Mouse (Mus musculus) forebrain, embryonic 12.5 days (tissue): ENCODE measurements around the gene H2al1j. TPM values are rescaled to one million over a fixed set of nuclear protein-coding genes. Genes with fewer than 3 reads are reported as not detected.

Experiments used
- ATAC-seq: fragments of 200-750 bp; cut with Nextera tagmentation; 2 replicates; pipeline ENCODE4 v1.8.0; 2017; ENCODE audit warnings: moderate TSS enrichment; ENCODE audit not compliant: low FRiP score
- H3K27ac ChIP-seq: fragments of 300-500 bp; sonication (generic); 2 replicates; pipeline ENCODE4 v1.5.1; 2016; ENCODE audit warnings: mild to moderate bottlenecking
- H3K27me3 ChIP-seq: fragments of 300-500 bp; sonication (generic); 2 replicates; pipeline ENCODE4 v1.6.1; 2016; ENCODE audit warnings: mild to moderate bottlenecking
- H3K36me3 ChIP-seq: fragments of 300-500 bp; sonication (generic); replicated peaks from 2 replicates; pipeline ENCODE4 v1.6.1; 2016; ENCODE audit warnings: mild to moderate bottlenecking
- H3K4me1 ChIP-seq: fragments of 300-500 bp; sonication (generic); 2 replicates; pipeline ENCODE4 v1.6.1; 2016
- H3K4me2 ChIP-seq: fragments of 300-500 bp; sonication (generic); 2 replicates; pipeline ENCODE4 v1.6.1; 2016; ENCODE audit warnings: mild to moderate bottlenecking, moderate library complexity
- H3K4me3 ChIP-seq: fragments of 300-500 bp; sonication (generic); replicated peaks from 2 replicates; pipeline ENCODE4 v1.5.1; 2016; ENCODE audit warnings: mild to moderate bottlenecking
- H3K9ac ChIP-seq: fragments of 300-500 bp; sonication (generic); 2 replicates; pipeline ENCODE4 v1.6.1; 2016; ENCODE audit warnings: mild to moderate bottlenecking
- H3K9me3 ChIP-seq: fragments of 300-500 bp; sonication (generic); 2 replicates; pipeline ENCODE4 v1.6.1; 2016
- WGBS: fragments of 180-500 bp; shearing (Covaris S2); methylation state at CpG from one replicate; pipeline ENCODE4 v1.1.7; 2016; 5-methylcytosine and 5-hydroxymethylcytosine counted together
- polyA plus RNA-seq: library from polyadenylated mRNA; unstranded; fragments of >200 nt; fragmentation: Nextera tagmentation; extraction: Ambion mirVana; gene quantifications from 2 replicates; pipeline ENCODE4 v1.2.1, GENCODE M21; 2016

Gene H2al1j
- polyA plus RNA-seq, 1 experiment from 2014 or later = not detected

- H3K4me1 ChIP-seq = no peaks in the 10 kb centered on the region
- H3K36me3 ChIP-seq = no peaks in the 10 kb centered on the region
- H3K9me3 ChIP-seq = no peaks in the 10 kb centered on the region
- 0 out of 2 replicates have a peak, but pooled peaks cover 2% of the 10 kb centered on the region for H3K27me3 ChIP-seq
- no peak for ATAC-seq
- H3K27ac ChIP-seq = no peak overlapping the region
- no peak overlapping the region for H3K4me2 ChIP-seq
- no peak overlapping the region for H3K9ac ChIP-seq
- 62% methylated on average over 9 of the region's 9 CpGs for WGBS
- H3K4me3 ChIP-seq = no peak overlapping the region
Measured at GRCm38 (mm10) chrX:11345762-11346161, 18.1 kb downstream of the H2al1j start.

- Histone ChIP-seq H3K36me3 (no peaks in the 10 kb centered on the region), H3K9me3 (no peaks in the 10 kb centered on the region), H3K4me1 (no peaks in the 10 kb centered on the region), H3K4me3 (no peak overlapping the region), H3K27ac (no peak overlapping the region), H3K9ac (no peak overlapping the region), H3K27me3 (0 out of 2 replicates have a peak, but pooled peaks cover 2% of the 10 kb centered on the region), H3K4me2 (no peak overlapping the region)
- 92% methylated on average over 3 of the region's 3 CpGs for WGBS
- ATAC-seq = no peak
Measured at GRCm38 (mm10) chrX:11346756-11347155, 19.1 kb downstream of the H2al1j start.

- H3K4me3 ChIP-seq = no peak overlapping the region
- no peak overlapping the region for H3K9ac ChIP-seq
- no peaks in the 10 kb centered on the region for H3K4me1 ChIP-seq
- no peak for ATAC-seq
- H3K4me2 ChIP-seq = no peak overlapping the region
- no peaks in the 10 kb centered on the region for H3K36me3 ChIP-seq
- no peaks in the 10 kb centered on the region for H3K9me3 ChIP-seq
- no peak overlapping the region for H3K27ac ChIP-seq
- WGBS = 84% methylated on average over 6 of the region's 6 CpGs
- H3K27me3 ChIP-seq = peaks cover 15% of the 10 kb centered on the region
Measured at GRCm38 (mm10) chrX:11360823-11361222, 33.2 kb downstream of the H2al1j start.

GRCm38 (mm10) chrX:11361261-11361660 lies 33.6 kb downstream of the H2al1j start:
- H3K9ac ChIP-seq = no peak overlapping the region
- no peaks in the 10 kb centered on the region for H3K4me1 ChIP-seq
- H3K4me3 ChIP-seq = no peak overlapping the region
- no peak overlapping the region for H3K4me2 ChIP-seq
- WGBS = 90% methylated on average over 2 of the region's 2 CpGs
- no peaks in the 10 kb centered on the region for H3K9me3 ChIP-seq
- H3K36me3 ChIP-seq = no peaks in the 10 kb centered on the region
- ATAC-seq = no peak
- peaks cover 15% of the 10 kb centered on the region for H3K27me3 ChIP-seq
- H3K27ac ChIP-seq = no peak overlapping the region

DNA sequence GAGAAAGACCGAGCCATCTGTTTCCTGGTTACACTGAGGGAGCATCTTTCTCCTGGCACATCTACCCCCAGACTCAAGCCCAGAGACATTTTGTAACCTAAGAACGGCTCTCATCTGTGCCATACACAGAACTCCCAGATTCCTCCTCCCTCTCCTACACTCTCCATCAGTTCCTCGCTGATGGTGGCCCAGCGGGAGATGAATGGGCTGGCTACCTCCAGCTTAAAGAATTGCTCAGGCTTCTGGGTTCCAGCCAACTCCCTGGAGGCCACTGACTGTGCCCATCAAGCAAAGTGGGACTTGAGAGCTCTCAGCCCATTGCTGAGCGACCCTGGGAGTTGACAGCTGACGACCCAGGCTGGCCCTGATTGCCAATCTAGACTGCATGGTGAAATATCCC lies 36.3 kb downstream of the H2al1j start:
- Histone ChIP-seq H3K4me1 (no peaks in the 10 kb centered on the region), H3K9me3 (no peaks in the 10 kb centered on the region), H3K9ac (no peak overlapping the region), H3K36me3 (no peaks in the 10 kb centered on the region), H3K4me3 (no peak overlapping the region), H3K4me2 (no peak overlapping the region), H3K27ac (no peak overlapping the region), H3K27me3 (peaks cover 17% of the 10 kb centered on the region)
- peak; percentile 65; the same call in 1 of the 2 replicates for ATAC-seq
- WGBS = 50% methylated on average over 6 of the region's 6 CpGs

DNA sequence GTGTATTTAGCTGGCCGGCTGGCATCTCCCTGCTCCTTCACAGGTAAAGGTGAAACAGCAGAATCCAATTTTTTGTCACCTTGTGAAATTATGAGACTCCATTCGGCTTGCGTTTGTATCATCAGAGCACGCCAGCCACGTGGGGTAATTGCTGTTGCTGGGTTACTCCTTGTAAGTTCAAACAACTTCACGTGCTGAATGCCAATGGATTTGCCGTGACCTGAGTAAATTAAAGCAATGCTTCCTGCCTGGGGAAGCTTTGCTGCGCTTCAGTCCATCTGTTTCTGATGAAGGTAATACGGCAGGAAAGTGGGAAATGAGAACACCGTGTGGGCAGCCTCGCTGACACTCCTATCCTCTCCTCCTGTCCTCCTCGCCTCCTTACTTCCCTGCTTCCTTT lies 37.5 kb downstream of the H2al1j start:
- Histone ChIP-seq H3K9ac (no peak overlapping the region), H3K4me1 (no peaks in the 10 kb centered on the region), H3K27ac (no peak overlapping the region), H3K4me3 (no peak overlapping the region), H3K27me3 (peaks cover 15% of the 10 kb centered on the region), H3K9me3 (no peaks in the 10 kb centered on the region), H3K4me2 (no peak overlapping the region), H3K36me3 (no peaks in the 10 kb centered on the region)
- 76% methylated on average over 12 of the region's 12 CpGs for WGBS
- ATAC-seq = no peak

Other genes starting within 250 kb of the H2al1j start
- gene H2al1a, start 28.6 kb upstream of the H2al1j start, polyA plus RNA-seq = not detected in 2 replicates
- not detected in 2 replicates for gene H2al1b, start 25.4 kb upstream of the H2al1j start, polyA plus RNA-seq
- not detected in 2 replicates for gene H2al1c, start 22.2 kb upstream of the H2al1j start, polyA plus RNA-seq
- gene H2al1d, start 19.0 kb upstream of the H2al1j start, polyA plus RNA-seq = not detected in 2 replicates
- gene H2al1e, start 15.9 kb upstream of the H2al1j start, polyA plus RNA-seq = not detected in 2 replicates
- gene H2al1f, start 12.7 kb upstream of the H2al1j start, polyA plus RNA-seq = not detected in 2 replicates
- not detected in 2 replicates for gene H2al1g, start 9.6 kb upstream of the H2al1j start, polyA plus RNA-seq
- not detected in 2 replicates for gene H2al1h, start 6.3 kb upstream of the H2al1j start, polyA plus RNA-seq
- not detected in 2 replicates for gene H2al1i, start 3.2 kb upstream of the H2al1j start, polyA plus RNA-seq